In genomic region chr17:83861444-83862133, GRCm38 (mm10) we compare ENCODE assay signal across 8 mouse cellular contexts. TPM values are rescaled to one million over a fixed set of nuclear protein-coding genes. Genes with fewer than 3 reads are reported as not detected.
DNase-seq lines count a peak whose midpoint lies in the region; ATAC-seq and TF ChIP-seq lines count a peak whose summit lies in the region.

No protein-coding gene starts in this region.

- no peaks in the 10 kb centered on the region for H3K9me3 ChIP-seq in hindbrain, embryonic 15.5 days

- ATAC-seq in Patski, result peak; percentile 86
- ATAC-seq in hindbrain, embryonic 15.5 days (ENCODE audit: low FRiP score, low read depth), result peak; percentile 95

- H3K36me3 ChIP-seq in hindbrain, embryonic 15.5 days, result no peaks in the 10 kb centered on the region

- peak overlapping the region; percentile 87 for H3K4me2 ChIP-seq in hindbrain, embryonic 15.5 days

- peaks cover 9% of the 10 kb centered on the region for H3K4me1 ChIP-seq in hindbrain, embryonic 15.5 days (replicated peaks)

- CTCF ChIA-PET in Patski (lab: Charles Lee), result interaction anchor here (1.0 to 1.5 kb wide), 4 partner anchors 9 to 187 kb away, joined by 3 to 4 read pairs (median 3); no protein-coding TSS in a partner anchor

- in situ Hi-C loops in Patski (cut with MboI; ENCODE audit: low pct_unique_long_range_greater_than_20kb), result no loop called here

- WGBS in hindbrain, embryonic 15.5 days, result under 1% methylated on average over 56 of the region's 62 CpGs

- H3K27me3 ChIP-seq in Patski, result no peaks in the 10 kb centered on the region
- no peaks in the 10 kb centered on the region for H3K27me3 ChIP-seq in hindbrain, embryonic 15.5 days

- peak; percentile 75 for DNase-seq in Patski (ENCODE audit: low read depth, low spot score)
- peak; percentile 99 for DNase-seq in cerebellum, postnatal 14 days
- peak; percentile 99 for DNase-seq in frontal cortex, postnatal 25 days (ENCODE audit: low spot score in 2 of 2)
- peak; percentile 94 for DNase-seq in left cerebral cortex, adult 11 months (ENCODE audit: low spot score)
- DNase-seq in lung, postnatal 4 days, result peak; percentile 96 to 97
- peak; percentile 83 for DNase-seq in retina, postnatal 7 days (ENCODE audit: low read depth, low spot score)
- DNase-seq in urinary bladder, adult 2 months (ENCODE audit: low spot score), result peak; percentile 100

- no peak for TF ChIP-seq CTCF in Patski (IDR thresholded peaks at IDR 0.05)

- H3K4me3 ChIP-seq in hindbrain, embryonic 15.5 days, result peak overlapping the region; percentile 73

- H3K9ac ChIP-seq in hindbrain, embryonic 15.5 days, result peak overlapping the region; percentile 65

- H3K27ac ChIP-seq in hindbrain, embryonic 15.5 days (replicated peaks), result peak overlapping the region; percentile 92

- POLR2A ChIA-PET in Patski (lab: Charles Lee), result interaction anchor here (0.6 kb wide), 1 partner anchor 12 kb away, joined by 5 read pairs; no protein-coding TSS in a partner anchor

RNA-seq across cellular contexts. Expression of gene Haao, which starts 13.8 kb away (rescaled TPM):
- not detected for polyA plus RNA-seq in Patski (2021)
- 0.10 and 0.29 TPM in 2 replicates for polyA plus RNA-seq in hindbrain, embryonic 15.5 days (2015; fragmentation: Nextera tagmentation; extraction: Ambion mirVana)
- polyA plus RNA-seq in urinary bladder, adult 2 months (2012; rRNA removed), result 0.69 and 0.81 TPM in 2 replicates

Comparison
In these comparisons a context has a peak if more than half of its experiments do, and no peak if none do; other contexts are left out.
1. Peak in every context shown above with its lines: DNase-seq, ATAC-seq, H3K4me3 ChIP-seq and H3K27ac ChIP-seq.